Mouse (Mus musculus) thymus, postnatal 36 days (tissue): Measurements from ENCODE around the gene Fam210b.
A peak's percentile ranks its signal among the peaks of the same experiment; 100 is the strongest.
"Not testable (repeated sequence)": the region's sequence is repeated elsewhere in the genome, so short reads cannot be mapped to it uniquely, and the experiment has no call there.

Experiments
- DNase-seq, 2 experiments: peaks; one replicate each; pipeline ENCODE4 v3.0.0; 2022; ENCODE audit warnings: mixed read lengths in 2 of 2

Gene Fam210b

GRCm38 (mm10) chr2:172345258-172345738 is at the start of gene Fam210b:
TSS of gene Fam210b (plus strand) at chr2:172345565.
- peak; percentile 89 to 95 for DNase-seq

DNA sequence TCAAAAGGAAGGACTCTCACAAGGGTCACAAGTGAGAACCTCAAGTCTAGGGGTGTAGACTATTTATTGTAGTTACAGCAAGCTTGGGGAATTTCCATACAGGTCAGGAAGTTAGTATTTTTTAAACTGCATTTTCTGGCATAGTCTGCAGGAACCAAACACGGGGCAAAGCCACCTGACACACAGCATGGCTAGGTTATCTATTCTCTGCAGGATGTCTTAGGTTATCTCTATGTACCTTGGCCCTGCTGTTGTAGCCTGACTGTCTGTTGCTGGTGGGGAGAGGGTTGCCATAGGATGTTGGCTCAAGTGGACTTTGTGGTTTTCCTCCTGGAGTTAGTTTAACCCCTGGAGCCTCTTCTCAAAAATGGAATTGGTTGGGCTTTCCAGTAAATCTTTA is 47.3 kb upstream of the Fam210b start:
- DNase-seq = no peak

DNA sequence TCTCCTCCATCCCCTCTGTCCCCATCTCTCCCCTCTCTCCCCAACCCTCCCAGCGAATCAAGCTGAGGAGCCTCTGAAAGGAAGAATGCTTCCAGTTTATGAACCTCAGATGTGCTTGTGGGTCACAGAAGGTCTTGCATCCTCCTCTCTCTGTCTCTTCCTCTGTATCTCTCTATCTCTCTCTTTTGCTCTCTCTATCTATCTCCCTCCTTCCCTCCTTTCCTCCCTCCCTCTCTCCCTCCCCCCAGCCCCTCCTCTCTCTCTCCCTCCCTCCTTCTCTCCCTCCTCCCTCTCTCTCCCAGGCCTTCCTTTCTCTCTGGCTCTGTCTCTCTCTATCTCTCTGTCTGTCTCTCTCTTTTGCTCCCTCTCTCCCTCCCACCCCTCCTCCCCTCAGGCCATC is 46.8 kb upstream of the Fam210b start:
- no peak for DNase-seq

DNA sequence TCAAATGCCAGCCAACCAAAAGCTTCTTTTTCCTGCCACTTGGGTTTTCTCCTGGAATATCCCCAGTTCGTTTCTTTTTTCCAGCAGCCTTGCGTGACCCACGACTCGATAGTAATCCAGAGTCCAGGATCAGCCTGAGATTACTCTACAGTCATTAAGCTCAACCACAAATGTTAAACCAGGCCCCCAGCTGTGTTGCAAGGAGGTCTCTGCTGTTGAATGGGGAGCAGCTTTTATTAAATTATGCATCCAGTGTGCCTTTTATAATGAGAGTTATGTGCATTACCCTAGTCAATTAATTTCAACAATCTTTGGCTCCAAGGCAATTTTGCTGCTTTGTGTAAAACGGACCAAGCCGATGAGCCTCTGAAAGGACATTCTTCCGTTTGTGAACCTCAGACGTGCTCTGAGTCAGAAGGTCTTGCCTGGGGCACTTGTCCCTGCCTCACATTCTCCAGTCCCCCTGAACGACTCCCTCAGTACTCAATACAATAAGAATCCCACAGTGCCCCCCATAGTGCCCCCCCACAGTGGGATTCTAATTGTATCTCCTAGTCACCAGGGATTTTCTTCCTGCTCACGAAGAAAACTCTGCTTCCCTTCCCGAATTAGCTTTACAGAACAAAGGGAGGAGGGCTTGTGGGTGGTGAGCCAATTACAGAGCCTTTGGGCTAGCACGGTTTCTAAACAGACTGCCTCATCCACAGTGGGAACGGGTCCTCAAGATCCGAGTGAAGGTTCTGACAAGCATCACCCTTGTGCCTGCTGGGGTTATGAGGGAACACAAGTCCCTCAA is 46.0 kb upstream of the Fam210b start:
- DNase-seq = no peak

GRCm38 (mm10) chr2:172302396-172302795 is 43.0 kb upstream of the Fam210b start:
- no peak for DNase-seq

GRCm38 (mm10) chr2:172304118-172304708 is 41.2 kb upstream of the Fam210b start:
- no peak for DNase-seq

GRCm38 (mm10) chr2:172305546-172305945 is 39.8 kb upstream of the Fam210b start:
- DNase-seq = not testable (repeated sequence)

GRCm38 (mm10) chr2:172306544-172306943 is 38.8 kb upstream of the Fam210b start:
- DNase-seq = no peak

GRCm38 (mm10) chr2:172311731-172312130 is 33.6 kb upstream of the Fam210b start:
- no peak for DNase-seq

GRCm38 (mm10) chr2:172320878-172321277 is 24.5 kb upstream of the Fam210b start:
- DNase-seq = peak; percentile 24 to 33

DNA sequence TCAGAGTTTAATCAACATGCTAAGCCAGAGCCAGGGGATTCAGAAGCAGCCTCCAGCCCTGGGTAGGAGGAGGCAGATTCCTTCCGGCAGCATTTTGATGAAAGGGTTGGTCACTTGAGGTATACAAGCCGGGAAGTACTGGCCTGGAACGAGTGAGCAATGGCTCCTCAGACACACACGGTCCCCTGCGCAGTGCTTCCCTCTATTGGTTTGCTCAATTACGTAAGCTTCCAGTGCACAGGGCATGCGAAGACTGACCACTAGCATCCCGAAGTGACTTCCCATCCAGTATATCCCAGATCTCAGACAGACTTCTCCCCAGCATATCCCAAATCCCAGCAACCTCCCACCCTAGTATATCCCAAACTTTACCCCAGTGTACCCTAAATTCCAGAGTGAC is 17.1 kb upstream of the Fam210b start:
- DNase-seq = no peak

- DNase-seq = peak in 1 of 2 experiments; percentile 11
These were observed 16.2 kb upstream of the Fam210b start for GRCm38 (mm10) chr2:172329179-172329578.

- no peak for DNase-seq
These were observed 7.0 kb upstream of the Fam210b start for GRCm38 (mm10) chr2:172338206-172338942.

- no peak for DNase-seq
These were observed 4.4 kb upstream of the Fam210b start for GRCm38 (mm10) chr2:172340936-172341335.

DNA sequence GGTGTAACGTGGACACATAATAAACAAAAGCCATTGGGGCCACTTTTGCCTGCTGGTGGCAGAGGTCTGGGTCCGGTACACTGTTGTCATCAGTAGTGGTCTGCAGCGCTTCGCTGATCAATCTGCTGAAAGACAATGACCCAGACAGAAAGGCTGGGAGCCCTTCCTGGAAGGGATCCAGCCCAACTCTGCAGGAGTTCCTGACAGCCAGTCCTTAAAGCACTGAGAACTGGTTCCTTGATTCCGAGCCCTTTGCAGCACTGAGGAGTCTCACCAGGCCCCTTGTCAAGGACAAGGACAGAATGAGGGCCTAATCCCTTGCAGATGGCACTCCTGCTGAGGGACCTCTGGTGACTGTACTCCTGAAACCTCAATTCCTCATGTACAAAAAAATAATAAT is 3.8 kb upstream of the Fam210b start:
- no peak for DNase-seq

GRCm38 (mm10) chr2:172343751-172344150 is 1.6 kb upstream of the Fam210b start:
- no peak for DNase-seq

GRCm38 (mm10) chr2:172344669-172345068 is 696 bp upstream of the Fam210b start:
- DNase-seq = no peak

GRCm38 (mm10) chr2:172346034-172346929 is 917 bp downstream of the Fam210b start:
- peak in 1 of 2 experiments; percentile 6 for DNase-seq

DNA sequence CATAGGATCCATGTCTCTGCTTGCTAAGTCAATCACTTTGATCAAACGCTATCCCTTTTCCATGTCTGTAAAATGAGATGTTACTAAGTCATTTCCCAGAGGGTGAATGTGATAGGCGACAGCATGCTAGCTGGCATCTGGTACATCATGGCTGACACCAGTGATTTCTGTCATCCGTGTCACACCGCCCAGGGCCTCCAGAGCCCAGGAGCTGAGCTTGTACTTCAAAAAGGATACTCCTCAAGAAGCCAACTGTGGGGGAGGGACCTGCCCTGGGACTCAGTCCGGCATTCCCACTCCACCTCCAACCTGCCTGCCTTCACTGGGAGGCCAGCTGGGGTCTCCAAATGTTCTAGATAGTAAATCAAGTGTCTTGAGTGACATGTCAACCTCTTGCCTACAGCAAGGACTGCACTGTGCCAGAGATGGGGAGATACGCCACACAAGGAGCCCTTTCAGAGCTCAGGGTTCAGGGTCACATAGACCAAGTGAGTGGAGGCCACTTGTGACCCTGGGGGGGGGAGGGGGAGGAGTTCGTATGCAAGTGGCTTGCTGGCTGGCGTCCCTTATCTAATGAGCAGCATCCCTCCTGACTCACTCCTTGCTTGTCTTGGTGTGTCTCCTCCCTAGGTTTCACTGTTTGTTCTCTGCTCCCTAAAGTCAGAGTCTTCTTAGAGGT is 1.7 kb downstream of the Fam210b start:
- peak in 1 of 2 experiments; percentile 10 for DNase-seq

GRCm38 (mm10) chr2:172348297-172348950 is 3.1 kb downstream of the Fam210b start:
- no peak for DNase-seq

- DNase-seq = no peak
These were observed 4.4 kb downstream of the Fam210b start for GRCm38 (mm10) chr2:172349776-172350175.
